Mouse (Mus musculus) lung, adult 2 months (tissue): ENCODE data around the gene Fut1.

ENCODE experiments used
- CTCF ChIP-seq: fragments of 200-500 bp; IDR thresholded peaks from 2 replicates; pipeline ENCODE4 v1.5.1; 2011; ENCODE audit warnings: mild to moderate bottlenecking, low read length, control low read depth; ENCODE audit not compliant: insufficient read depth
- POLR2A ChIP-seq: fragments of 200-500 bp; IDR thresholded peaks from 2 replicates; pipeline ENCODE4 v1.6.1; 2011; ENCODE audit warnings: low read depth, mild to moderate bottlenecking, control low read depth, low read length, borderline replicate concordance; ENCODE audit errors: extremely low read depth

DNA sequence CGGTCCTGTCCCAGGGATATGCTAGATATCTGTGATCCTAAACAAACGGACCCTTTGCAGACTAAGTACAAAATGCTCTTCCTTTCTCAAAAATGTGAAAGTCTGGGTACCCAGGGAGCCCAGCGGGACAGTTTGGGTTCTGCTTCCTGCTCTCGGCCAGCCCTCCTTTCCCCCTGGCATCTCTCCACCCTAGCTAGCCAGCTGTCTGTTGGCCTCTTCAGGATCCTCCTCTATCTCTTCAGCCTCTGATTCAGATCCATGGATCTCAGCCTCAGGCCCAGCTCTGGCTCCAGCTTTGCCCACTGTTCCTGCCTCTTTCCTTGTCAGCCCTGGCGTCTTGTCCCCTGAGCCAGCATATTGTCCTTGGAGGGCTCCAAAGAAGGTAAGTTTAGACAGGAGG lies 25.0 kb downstream of the Fut1 start:
- TF ChIP-seq CTCF = no peak
- no peak for TF ChIP-seq POLR2A
